Mouse (Mus musculus): Measurements from ENCODE around the gene Mettl7a1.
"Not testable (repeated sequence)": the region's sequence is repeated elsewhere in the genome, so short reads cannot be mapped to it uniquely, and the experiment has no call there.

Gene Mettl7a1

DNA sequence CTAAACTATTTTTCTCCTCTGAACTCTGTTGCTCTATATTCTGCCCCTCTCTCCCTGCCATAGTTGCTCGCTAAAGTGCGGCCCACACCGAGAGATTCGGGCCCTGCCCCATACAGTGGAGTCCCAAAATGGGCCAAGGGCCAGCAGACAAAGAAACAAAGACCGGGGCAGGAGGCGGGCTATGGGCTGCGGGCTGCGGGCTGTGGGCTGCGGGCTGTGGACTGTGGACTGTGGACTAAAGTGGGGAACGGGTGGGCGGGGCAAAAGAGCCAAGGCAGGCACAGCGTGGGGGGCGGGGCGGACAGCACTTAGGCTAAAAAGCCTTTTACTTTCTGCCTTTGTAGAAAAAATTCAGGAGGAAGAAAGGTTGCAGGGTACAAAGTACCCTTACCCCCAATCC lies 42.8 kb downstream of the Mettl7a1 start:
- DNase-seq: peak; percentile 63 to 80

DNA sequence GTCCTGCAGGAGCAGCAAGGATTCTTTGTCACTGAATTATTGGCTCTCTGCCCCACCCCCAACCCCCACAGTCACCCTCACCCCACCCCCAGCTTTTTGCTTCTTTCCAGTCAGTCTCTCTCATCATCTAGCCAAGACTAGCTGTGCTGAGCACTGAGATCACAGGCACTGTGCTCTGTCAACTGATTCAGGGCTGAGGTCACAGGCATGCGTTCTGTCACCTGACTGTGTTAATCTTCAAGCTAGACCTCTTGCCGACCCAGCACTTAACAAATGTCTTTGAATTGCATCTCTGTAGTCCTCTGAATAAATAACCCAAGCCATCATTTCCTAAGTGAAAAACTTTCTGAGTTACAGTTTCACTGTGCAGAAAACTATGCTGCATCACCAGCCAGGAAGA lies 45.6 kb downstream of the Mettl7a1 start:
- peak; percentile 38 to 63 for DNase-seq

DNA sequence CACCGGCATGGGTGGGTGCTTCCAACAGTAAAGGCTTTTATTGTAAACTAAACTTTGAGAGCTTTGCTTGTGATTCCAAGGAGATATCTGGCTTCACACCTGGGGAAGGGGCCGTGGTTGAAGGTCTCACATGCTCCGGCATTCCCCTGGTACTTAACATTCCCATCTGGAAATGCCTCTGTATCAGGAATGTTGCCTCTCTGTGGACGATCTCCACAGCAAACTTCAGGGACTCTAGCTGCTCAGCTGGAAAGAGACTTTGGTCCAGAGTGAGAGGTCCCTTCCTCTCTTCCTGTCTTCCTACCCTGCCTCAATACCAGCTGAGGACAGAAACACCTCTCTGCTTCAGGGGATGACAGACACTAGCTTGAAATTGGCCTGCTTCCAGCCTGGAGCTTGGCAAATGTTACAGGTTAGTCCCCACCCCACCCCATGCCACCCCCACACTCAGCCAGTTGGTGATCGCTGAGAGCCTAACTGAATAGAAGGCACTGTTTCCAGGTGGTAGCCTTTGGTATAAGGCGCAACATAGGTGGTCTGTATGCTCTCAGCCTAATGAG lies 47.6 kb downstream of the Mettl7a1 start:
- DNase-seq: peak in 1 of 2 experiments; percentile 33

DNA sequence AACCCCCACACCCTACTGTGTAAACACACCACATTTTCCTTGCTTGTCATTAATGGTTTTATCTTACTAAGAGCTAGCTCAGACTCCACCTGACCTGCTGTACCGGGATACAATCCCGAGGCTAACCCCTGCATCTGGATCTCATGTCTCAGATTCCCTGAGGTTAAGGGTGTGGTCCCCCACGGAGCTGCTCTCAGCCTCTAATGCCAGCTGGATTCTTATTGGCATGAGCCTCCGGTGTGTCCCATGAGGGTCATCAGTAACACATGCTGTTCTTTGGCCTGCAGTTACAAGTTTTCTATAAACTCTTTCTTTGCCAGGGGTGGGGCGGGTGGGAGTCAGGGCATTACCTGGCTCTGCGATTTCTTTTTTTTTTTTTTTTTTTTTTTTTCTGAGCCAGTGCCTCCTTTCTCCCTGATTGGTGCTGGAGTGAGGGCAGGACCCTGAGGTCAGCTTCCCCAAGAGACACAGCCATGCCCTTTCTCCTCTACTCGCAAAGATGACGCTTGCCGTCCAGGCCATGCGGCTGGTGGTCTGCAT lies 48.8 kb downstream of the Mettl7a1 start, which contains the start of the genes Methig1 and Mettl7a2:
Methig1 (plus strand) TSS at position 439 of the 540 bp plus-strand sequence.
Mettl7a2 (plus strand) TSS at position 490 of the 540 bp plus-strand sequence.
- no peak for DNase-seq

DNA sequence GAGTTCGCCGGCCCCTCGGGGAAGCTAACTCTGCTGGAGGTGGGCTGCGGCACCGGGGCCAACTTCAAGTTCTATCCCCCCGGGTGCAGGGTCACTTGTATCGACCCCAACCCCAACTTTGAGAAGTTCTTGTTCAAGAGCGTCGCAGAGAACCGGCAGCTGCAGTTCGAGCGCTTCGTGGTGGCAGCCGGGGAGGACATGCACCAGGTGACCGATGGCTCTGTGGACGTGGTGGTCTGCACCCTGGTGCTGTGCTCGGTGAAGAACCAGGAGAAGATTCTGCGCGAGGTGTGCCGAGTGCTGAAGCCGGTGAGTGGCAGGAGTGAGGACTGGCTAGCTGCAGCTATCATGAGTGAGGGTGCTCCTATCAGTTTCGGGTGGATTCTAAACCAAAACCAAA lies 49.5 kb downstream of the Mettl7a1 start:
- DNase-seq: not testable (repeated sequence)

DNA sequence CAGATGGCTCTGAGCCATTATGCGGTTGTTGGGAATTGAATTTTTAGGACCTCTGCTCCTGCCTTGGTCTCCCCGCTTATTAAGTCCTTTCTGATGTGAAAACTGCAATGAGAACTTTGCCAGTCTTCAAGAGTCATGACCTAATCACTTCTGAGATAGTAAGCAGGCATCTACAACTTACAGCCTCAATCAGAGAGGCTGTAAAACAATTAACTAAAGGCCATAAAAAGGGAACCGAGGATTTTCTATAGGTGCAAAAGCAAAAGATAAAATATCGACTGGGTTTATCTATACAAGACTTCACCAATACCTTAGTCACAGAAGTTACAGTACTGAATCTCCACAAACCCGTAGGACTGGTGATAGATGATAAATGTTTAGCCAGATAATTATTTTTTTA lies 51.9 kb downstream of the Mettl7a1 start:
- DNase-seq: no peak

DNA sequence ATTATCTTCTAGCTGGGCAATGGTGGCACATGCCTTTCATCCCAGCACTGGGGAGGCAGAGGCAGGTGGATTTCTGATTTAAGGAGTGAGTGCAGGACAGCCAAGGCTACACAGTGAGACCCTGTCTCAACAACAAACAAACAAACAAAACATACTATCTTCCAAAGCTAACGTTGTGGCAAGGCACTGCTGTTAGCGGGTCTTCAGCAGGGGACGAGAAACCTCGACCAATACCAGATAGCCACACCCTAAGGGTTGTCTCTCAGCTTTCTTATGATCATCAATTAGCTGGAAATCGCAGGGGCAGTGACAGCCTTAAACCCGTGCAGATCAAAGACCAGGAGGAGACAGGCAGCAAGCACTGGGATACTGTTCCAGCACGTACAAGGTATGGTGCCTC lies 60.3 kb downstream of the Mettl7a1 start, which contains the start of gene Higd1c:
Higd1c (plus strand) TSS at position 301 of the 400 bp plus-strand sequence.
- DNase-seq: no peak

DNA sequence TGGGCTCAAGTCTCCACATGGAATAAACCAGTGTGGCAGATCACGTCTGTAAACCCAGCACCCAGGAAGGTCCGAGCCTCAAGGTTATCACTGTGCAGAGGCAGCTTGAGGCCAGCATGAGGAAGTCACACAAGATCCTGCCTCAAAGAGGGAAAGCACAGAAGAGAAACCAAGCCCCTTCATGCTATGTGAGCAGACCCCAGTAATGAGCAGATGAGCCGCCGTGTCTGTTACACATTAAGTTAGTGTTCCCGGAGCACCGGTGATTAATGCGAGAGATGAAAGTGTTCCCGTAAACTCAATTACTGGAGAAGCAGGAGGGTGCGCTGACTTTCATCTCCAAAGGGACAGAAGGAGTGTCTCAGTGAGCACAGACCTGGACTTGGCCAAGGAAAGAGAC lies 62.0 kb downstream of the Mettl7a1 start:
- not testable (repeated sequence) for DNase-seq

DNA sequence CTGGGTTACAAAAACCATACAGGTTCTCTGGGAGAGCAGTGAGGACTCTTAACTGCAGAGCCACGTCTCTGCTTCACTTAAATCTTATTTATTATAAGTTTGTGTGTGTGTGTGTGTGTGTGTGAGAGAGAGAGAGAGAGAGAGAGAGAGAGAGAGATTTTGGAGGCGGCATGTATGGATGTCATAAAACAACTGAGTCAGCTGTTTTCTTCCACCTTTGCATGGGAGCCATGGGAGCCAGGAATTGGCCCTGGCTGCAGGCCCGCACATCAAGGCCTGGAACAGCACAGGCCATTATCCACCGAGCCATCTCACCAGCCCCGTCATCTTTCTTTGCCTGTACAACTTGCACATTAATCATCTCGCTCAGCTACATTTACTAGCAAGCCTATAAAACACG lies 63.2 kb downstream of the Mettl7a1 start:
- no peak for DNase-seq

DNA sequence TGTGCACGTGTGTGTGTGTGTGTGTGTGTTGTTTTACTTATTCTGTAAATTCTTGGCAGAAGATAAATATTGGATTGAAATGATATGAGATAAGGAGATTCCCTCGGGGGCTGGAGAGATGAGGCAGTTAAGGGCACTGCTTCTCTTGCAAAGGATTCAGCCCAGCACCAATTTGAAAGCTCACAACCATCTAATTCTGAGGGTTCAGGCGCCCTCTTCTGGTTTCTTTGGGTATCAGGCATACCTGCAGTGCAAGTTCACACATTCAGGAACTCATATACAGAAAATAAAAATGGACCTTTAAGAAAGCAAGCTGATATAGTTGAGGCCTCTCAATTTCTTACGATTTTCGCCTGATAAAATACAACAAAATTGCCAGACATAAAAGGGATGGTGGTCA lies 71.1 kb downstream of the Mettl7a1 start:
- DNase-seq: peak; percentile 70 to 79

DNA sequence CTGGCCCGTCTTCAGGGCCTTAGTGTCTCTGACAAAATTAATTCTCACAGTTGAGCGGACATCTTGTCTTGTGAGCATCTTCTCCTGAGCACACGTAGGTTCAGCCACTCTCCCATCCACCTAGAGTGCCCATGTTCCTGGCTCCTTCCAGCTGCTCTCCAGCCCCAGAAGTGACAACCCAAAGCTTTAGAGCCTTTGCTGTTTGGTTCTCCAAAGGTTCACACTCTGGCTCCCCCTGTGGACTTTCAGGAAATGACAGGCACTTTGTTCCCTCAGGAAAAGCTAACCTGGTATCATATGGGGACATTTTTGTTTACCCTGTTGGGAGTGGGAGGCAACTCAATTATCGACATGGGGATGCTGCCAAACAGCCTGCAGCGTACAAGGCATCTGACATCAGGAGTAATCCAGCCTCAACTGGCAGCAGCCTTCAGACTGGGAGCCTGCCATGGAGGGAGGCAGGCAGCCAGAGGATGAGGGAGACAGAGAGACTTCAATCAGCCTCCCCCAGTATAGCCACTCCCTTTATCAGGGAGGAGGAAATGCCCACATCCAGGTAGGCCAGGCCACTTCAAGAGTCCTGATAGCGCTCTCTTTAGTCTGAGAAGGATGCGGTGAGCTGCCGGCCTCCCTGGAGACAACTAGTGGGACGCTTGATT lies 74.0 kb downstream of the Mettl7a1 start:
- DNase-seq: not testable (repeated sequence)

Measured in kidney, postnatal 4 days (tissue).